Mouse (Mus musculus) heart, postnatal 0 days (tissue): ENCODE results near the gene Smc5.

ENCODE experiments used
- CTCF ChIP-seq: IDR thresholded peaks from 2 replicates; pipeline ENCODE4 v1.5.1; 2016; ENCODE audit warnings: antibody characterized with exemption, control low read depth, low read depth
- EP300 ChIP-seq: IDR thresholded peaks from 2 replicates; pipeline ENCODE4 v1.6.1; 2016; ENCODE audit warnings: antibody characterized with exemption, low read depth

DNA sequence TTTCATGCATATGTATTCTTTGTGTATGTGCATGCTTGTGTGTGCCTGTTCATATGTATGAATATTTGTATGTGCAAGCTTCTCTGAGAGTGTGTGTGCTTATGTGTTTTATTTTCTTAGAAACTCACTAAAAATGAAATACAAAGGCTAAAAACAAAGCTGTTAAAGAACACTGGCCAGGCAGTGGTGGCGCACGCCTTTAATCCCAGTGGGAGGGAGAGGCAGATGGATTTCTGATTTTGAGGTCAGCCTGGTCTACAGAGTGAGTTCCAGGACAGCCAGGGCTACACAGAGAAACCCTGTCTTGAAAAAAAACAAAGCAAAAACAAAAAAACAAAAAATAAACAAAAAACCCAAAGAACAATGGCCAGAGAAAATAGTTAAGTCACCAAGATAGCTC, 102.6 kb downstream of the Smc5 start:
- TF ChIP-seq CTCF (no peak), EP300 (no peak)
